Mouse (Mus musculus): ENCODE measurements around the gene Apeh.

Gene Apeh

DNA sequence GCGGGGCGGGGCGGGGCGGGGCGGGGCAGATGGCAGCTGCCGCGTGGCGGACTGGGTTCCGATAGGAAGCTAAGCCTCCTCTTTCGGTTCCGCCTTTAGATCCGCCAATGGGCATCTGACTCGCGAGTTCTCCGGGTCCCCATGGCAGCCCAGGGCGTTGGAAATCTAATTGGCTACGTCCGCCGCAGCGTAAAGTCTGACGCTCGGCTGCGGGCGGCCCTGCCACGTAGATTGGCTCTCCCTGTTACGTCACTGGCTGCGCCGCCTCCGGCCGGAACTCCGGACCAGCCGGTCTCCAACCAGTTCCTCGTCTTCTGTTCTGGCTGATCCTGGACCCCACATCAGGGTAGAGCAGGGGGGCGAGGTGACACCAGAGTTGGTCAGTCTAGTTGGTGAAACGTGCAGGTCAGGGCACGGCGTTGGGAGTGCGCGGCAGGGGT is 45.4 kb downstream of the Apeh start, which contains the start of gene Gmppb:
Gene Gmppb (plus strand): TSS at position 227 of the 440 bp plus-strand sequence.
- peak; percentile 94 for DNase-seq

GRCm38 (mm10) chr9:108048566-108048955 is 45.8 kb downstream of the Apeh start:
- no peak for DNase-seq

GRCm38 (mm10) chr9:108047601-108048565 is 46.5 kb downstream of the Apeh start:
- DNase-seq = no peak

GRCm38 (mm10) chr9:108046582-108046981 is 47.8 kb downstream of the Apeh start:
- DNase-seq = no peak

DNA sequence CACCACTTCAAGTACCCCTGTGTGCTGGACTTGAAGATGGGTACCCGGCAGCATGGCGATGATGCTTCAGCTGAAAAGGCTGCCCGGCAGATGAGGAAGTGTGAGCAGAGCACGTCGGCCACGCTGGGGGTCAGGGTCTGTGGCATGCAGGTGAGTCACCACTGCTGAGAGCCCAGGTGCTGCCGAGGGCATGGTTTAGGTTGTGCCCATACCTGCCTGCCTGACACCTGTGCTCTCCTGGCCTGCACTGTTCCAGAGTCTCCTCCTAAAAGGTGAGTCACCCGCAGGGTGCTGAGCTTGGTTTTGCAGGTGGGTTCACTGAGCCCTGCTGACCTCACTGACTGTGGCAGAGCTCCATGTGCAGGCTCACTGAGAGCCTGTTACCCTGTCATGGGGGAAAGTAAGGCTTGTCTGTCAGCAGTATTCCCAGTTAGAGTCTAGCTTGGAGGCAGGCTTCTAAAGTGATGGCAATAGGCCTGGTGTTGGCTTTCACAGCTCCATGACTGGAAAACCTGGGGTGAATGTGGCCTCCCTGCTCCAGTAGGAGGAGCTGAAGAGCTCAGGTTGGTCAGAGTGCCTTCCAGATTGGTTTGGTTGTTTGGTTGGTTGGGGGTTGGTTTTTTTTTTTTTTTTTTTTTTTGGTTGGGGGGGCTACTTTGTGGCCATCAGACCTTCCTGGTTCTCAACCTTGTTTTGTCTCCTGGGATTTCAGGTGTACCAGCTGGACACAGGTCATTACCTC is 49.5 kb downstream of the Apeh start:
- no peak for DNase-seq
